Mouse (Mus musculus): Measurements from ENCODE around the gene Nrip3. TPM values are rescaled to one million over a fixed set of nuclear protein-coding genes. Genes with fewer than 3 reads are reported as not detected.
A peak's percentile ranks its signal among the peaks of the same experiment; 100 is the strongest.

Nrip3 gene
- polyA plus RNA-seq, 1 experiment = 1.1 TPM

DNA sequence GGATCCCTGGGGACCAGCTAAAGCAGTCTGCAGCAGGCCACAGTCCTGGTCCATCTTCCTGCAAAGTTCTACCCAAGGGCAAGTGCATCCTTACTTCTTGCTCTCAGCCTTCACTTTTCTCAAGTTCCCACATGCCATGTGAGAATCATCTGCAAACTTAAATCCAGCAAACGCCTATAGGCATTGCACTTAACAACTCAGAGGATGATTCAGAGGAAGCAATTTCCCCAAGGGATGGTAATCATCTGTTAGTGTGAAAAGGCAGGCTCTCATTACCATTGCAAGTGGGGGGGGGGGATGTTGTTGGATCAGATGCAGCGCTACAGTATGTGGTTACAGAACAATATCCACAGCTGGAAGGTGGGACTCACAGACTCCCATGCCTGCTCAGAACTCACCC lies 12.7 kb upstream of the Nrip3 start:
- 70% methylated on average over 2 of the region's 2 CpGs for WGBS
- Histone ChIP-seq H3K4me1 (ENCODE audit: control insufficient read depth, insufficient read depth, insufficient read length, low read length) (0 out of 2 replicates have a peak, but pooled peaks cover 2% of the 10 kb centered on the region), H3K27ac (ENCODE audit: insufficient read depth, low read depth, low read length) (no peak overlapping the region), H3K27me3 (ENCODE audit: control insufficient read depth, insufficient read depth, low read length) (no peaks in the 10 kb centered on the region), H3K4me3 (ENCODE audit: low read depth, low read length) (no peak overlapping the region), H3K36me3 (ENCODE audit: control insufficient read depth, insufficient read depth, low read length) (no peaks in the 10 kb centered on the region)
- TF ChIP-seq POLR2A (IDR thresholded peaks at IDR 0.05; ENCODE audit: low read depth, low read length) (no peak), CTCF (IDR thresholded peaks at IDR 0.05; ENCODE audit: extremely low read depth, insufficient read length, insufficient replicate concordance, low read depth, low read length) (no peak)

GRCm38 (mm10) chr7:109792759-109793158 lies 10.9 kb upstream of the Nrip3 start:
- TF ChIP-seq CTCF (IDR thresholded peaks at IDR 0.05; ENCODE audit: extremely low read depth, insufficient read length, insufficient replicate concordance, low read depth, low read length) (peak; percentile 37; the same call in 1 of the 2 replicates), POLR2A (IDR thresholded peaks at IDR 0.05; ENCODE audit: low read depth, low read length) (no peak)
- H3K36me3 ChIP-seq (ENCODE audit: control insufficient read depth, insufficient read depth, low read length) = no peaks in the 10 kb centered on the region

GRCm38 (mm10) chr7:109790818-109791217 lies 9.0 kb upstream of the Nrip3 start:
- Histone ChIP-seq H3K36me3 (ENCODE audit: control insufficient read depth, insufficient read depth, low read length) (no peaks in the 10 kb centered on the region), H3K4me3 (ENCODE audit: low read depth, low read length) (no peak overlapping the region), H3K27me3 (ENCODE audit: control insufficient read depth, insufficient read depth, low read length) (no peaks in the 10 kb centered on the region), H3K27ac (ENCODE audit: insufficient read depth, low read depth, low read length) (no peak overlapping the region), H3K4me1 (ENCODE audit: control insufficient read depth, insufficient read depth, insufficient read length, low read length) (no peaks in the 10 kb centered on the region)
- WGBS = 49% methylated on average over 3 of the region's 3 CpGs
- TF ChIP-seq POLR2A (IDR thresholded peaks at IDR 0.05; ENCODE audit: low read depth, low read length) = no peak
- no peak for TF ChIP-seq CTCF (IDR thresholded peaks at IDR 0.05; ENCODE audit: extremely low read depth, insufficient read length, insufficient replicate concordance, low read depth, low read length)

More at GRCm38 (mm10) chr7:109792759-109793158, 10.9 kb upstream of the Nrip3 start:
- WGBS = 66% methylated on average over 2 of the region's 2 CpGs
- H3K4me1 ChIP-seq (ENCODE audit: control insufficient read depth, insufficient read depth, insufficient read length, low read length) = no peaks in the 10 kb centered on the region
- H3K27me3 ChIP-seq (ENCODE audit: control insufficient read depth, insufficient read depth, low read length) = no peaks in the 10 kb centered on the region
- H3K27ac ChIP-seq (ENCODE audit: insufficient read depth, low read depth, low read length) = no peak overlapping the region
- no peak overlapping the region for H3K4me3 ChIP-seq (ENCODE audit: low read depth, low read length)

GRCm38 (mm10) chr7:109787860-109788259 lies 6.0 kb upstream of the Nrip3 start:
- Histone ChIP-seq H3K4me1 (ENCODE audit: control insufficient read depth, insufficient read depth, insufficient read length, low read length) (no peaks in the 10 kb centered on the region), H3K27me3 (ENCODE audit: control insufficient read depth, insufficient read depth, low read length) (no peaks in the 10 kb centered on the region; the same call in 1 of the 2 replicates), H3K36me3 (ENCODE audit: control insufficient read depth, insufficient read depth, low read length) (no peaks in the 10 kb centered on the region), H3K4me3 (ENCODE audit: low read depth, low read length) (no peak overlapping the region), H3K27ac (ENCODE audit: insufficient read depth, low read depth, low read length) (no peak overlapping the region)
- no peak for TF ChIP-seq POLR2A (IDR thresholded peaks at IDR 0.05; ENCODE audit: low read depth, low read length)
- TF ChIP-seq CTCF (IDR thresholded peaks at IDR 0.05; ENCODE audit: extremely low read depth, insufficient read length, insufficient replicate concordance, low read depth, low read length) = no peak
- 64% methylated on average over 2 of the region's 2 CpGs for WGBS

DNA sequence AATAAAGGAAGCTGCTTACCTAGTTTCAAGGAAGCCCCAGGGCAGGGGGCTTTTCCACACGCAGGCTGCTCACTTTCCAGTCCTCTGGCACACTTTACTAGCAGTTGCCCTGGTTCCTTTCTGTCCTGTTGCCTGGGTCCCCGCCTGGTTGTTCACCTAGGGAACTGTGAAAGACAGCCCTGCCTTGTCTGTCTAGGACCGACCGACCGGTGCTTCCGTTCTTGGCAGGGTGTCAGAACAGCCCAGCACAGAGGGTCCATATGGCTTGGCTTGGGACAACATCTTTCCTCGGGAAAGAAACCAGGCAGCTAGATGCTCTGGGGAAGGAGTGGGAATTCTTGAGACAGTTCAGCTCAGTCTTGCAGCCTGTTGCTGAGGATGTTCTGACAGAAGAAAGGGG lies 1.5 kb upstream of the Nrip3 start:
- peaks cover 20% of the 10 kb centered on the region for H3K27me3 ChIP-seq (ENCODE audit: control insufficient read depth, insufficient read depth, low read length)
- TF ChIP-seq CTCF (IDR thresholded peaks at IDR 0.05; ENCODE audit: extremely low read depth, insufficient read length, insufficient replicate concordance, low read depth, low read length) (no peak), POLR2A (IDR thresholded peaks at IDR 0.05; ENCODE audit: low read depth, low read length) (no peak)
- no peak overlapping the region for H3K4me3 ChIP-seq (ENCODE audit: low read depth, low read length)
- H3K4me1 ChIP-seq (ENCODE audit: control insufficient read depth, insufficient read depth, insufficient read length, low read length) = peaks cover 9% of the 10 kb centered on the region
- no peak overlapping the region for H3K27ac ChIP-seq (ENCODE audit: insufficient read depth, low read depth, low read length)
- H3K36me3 ChIP-seq (ENCODE audit: control insufficient read depth, insufficient read depth, low read length) = no peaks in the 10 kb centered on the region
- WGBS = 13% methylated on average over 7 of the region's 7 CpGs

DNA sequence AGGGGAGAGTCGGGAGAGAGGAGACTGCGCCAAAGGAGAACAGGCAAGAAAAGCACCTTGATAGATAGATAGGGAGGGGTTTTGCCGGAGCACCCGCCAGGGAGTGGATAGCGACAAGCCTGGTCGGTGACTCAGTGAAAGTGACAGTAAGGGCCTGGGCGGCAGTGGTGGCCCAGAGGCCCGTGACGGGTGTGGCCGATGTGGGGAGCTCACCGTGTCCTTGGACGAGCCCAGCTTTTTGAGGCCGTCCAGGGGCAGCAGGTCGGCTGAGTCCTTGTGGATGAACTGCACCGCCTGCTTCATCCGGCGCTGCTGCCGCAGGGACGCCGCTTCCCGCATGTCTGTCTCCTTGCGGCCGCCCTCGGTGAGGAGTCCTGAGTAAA lies 747 bp downstream of the Nrip3 start:
- Histone ChIP-seq H3K4me3 (ENCODE audit: low read depth, low read length) (peak overlapping the region; percentile 54), H3K27ac (ENCODE audit: insufficient read depth, low read depth, low read length) (no peak overlapping the region), H3K4me1 (ENCODE audit: control insufficient read depth, insufficient read depth, insufficient read length, low read length) (peaks cover 9% of the 10 kb centered on the region), H3K36me3 (ENCODE audit: control insufficient read depth, insufficient read depth, low read length) (no peaks in the 10 kb centered on the region), H3K27me3 (ENCODE audit: control insufficient read depth, insufficient read depth, low read length) (peaks cover 22% of the 10 kb centered on the region)
- no peak for TF ChIP-seq CTCF (IDR thresholded peaks at IDR 0.05; ENCODE audit: extremely low read depth, insufficient read length, insufficient replicate concordance, low read depth, low read length)
- TF ChIP-seq POLR2A (IDR thresholded peaks at IDR 0.05; ENCODE audit: low read depth, low read length) = no peak
- WGBS = under 1% methylated on average over 24 of the region's 24 CpGs

DNA sequence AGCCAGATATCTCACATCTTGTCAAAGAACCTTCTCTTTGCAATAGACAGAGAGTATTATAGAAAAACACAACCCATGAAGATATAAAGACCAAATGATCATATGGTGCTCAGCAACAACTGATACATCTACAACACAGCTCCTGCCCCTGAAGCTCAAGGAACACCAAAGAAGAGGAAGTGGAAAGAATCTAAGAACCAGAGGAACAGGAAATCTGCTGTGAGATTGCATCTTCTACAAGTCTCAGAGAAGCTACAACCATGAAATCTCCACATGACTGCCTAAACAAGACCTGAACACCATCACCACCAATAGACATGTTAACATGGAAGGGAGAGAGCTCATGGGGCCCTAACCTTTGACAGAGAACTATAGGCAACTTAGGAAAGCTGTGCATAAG lies 9.6 kb downstream of the Nrip3 start:
- no peak overlapping the region for H3K4me3 ChIP-seq (ENCODE audit: low read depth, low read length)
- no peak for TF ChIP-seq CTCF (IDR thresholded peaks at IDR 0.05; ENCODE audit: extremely low read depth, insufficient read length, insufficient replicate concordance, low read depth, low read length)
- TF ChIP-seq POLR2A (IDR thresholded peaks at IDR 0.05; ENCODE audit: low read depth, low read length) = no peak
- no peaks in the 10 kb centered on the region for H3K36me3 ChIP-seq (ENCODE audit: control insufficient read depth, insufficient read depth, low read length)
- H3K27ac ChIP-seq (ENCODE audit: insufficient read depth, low read depth, low read length) = no peak overlapping the region
- H3K4me1 ChIP-seq (ENCODE audit: control insufficient read depth, insufficient read depth, insufficient read length, low read length) = no peaks in the 10 kb centered on the region
- no peaks in the 10 kb centered on the region for H3K27me3 ChIP-seq (ENCODE audit: control insufficient read depth, insufficient read depth, low read length)
